Comparison of ENCODE assay signal across 8 mouse cellular contexts in genomic region chr10:79989272-79989786, GRCm38 (mm10). TPM values are rescaled to one million over a fixed set of nuclear protein-coding genes. Genes with fewer than 3 reads are reported as not detected.
A peak's percentile ranks its signal among the peaks of the same experiment; 100 is the strongest.
DNase-seq lines count a peak whose midpoint lies in the region; ATAC-seq and TF ChIP-seq lines count a peak whose summit lies in the region.

No protein-coding gene starts in this region.

- peak overlapping the region; percentile 86 for H3K9ac ChIP-seq in embryonic facial prominence, embryonic 14.5 days (ENCODE audit: low read depth, low read length)
- peak overlapping the region; percentile 82 for H3K9ac ChIP-seq in intestine, embryonic 16.5 days (ENCODE audit: low read depth, low read length)
- no peak overlapping the region for H3K9ac ChIP-seq in neural tube, embryonic 14.5 days (replicated peaks; ENCODE audit: low read depth, low read length)

- H3K9me3 ChIP-seq in embryonic facial prominence, embryonic 14.5 days (ENCODE audit: control insufficient read depth, low read length): 0 out of 2 replicates have a peak, but pooled peaks cover 5% of the 10 kb centered on the region
- peaks cover 3% of the 10 kb centered on the region for H3K9me3 ChIP-seq in intestine, embryonic 16.5 days (ENCODE audit: control insufficient read depth, low read length)
- H3K9me3 ChIP-seq in neural tube, embryonic 14.5 days (ENCODE audit: control insufficient read depth, low read length): 0 out of 2 replicates have a peak, but pooled peaks cover 3% of the 10 kb centered on the region

- no peak for DNase-seq in lung, adult 2 months
- no peak for DNase-seq in lung, postnatal 4 days
- DNase-seq in embryonic facial prominence, embryonic 14.5 days (ENCODE audit: low spot score): no peak
- DNase-seq in left cerebral cortex, postnatal 25 days (ENCODE audit: low spot score in 2 of 2): no peak
- DNase-seq in c-Kit-positive CD71-positive TER-119-positive erythroid progenitor cells, embryonic 14.5 days (ENCODE audit: low spot score): no peak

- peaks cover 36% of the 10 kb centered on the region for H3K36me3 ChIP-seq in embryonic facial prominence, embryonic 14.5 days (ENCODE audit: control insufficient read depth, insufficient read depth, low read length)
- peaks cover 9% of the 10 kb centered on the region for H3K36me3 ChIP-seq in intestine, embryonic 16.5 days (ENCODE audit: control insufficient read depth, insufficient read depth, low read length)
- no peaks in the 10 kb centered on the region for H3K36me3 ChIP-seq in neural tube, embryonic 14.5 days (ENCODE audit: control insufficient read depth, insufficient read depth, low read length)

- ATAC-seq in embryonic facial prominence, embryonic 14.5 days (ENCODE audit: low read depth): no peak
- no peak for ATAC-seq in intestine, embryonic 16.5 days
- no peak for ATAC-seq in neural tube, embryonic 14.5 days (ENCODE audit: low read depth)
- ATAC-seq in erythroid progenitor cell, adult 5-6 weeks (replicated peaks; ENCODE audit: low FRiP score, poor library complexity, severe bottlenecking): no peak

- TF ChIP-seq CTCF in lung, adult 2 months (IDR thresholded peaks at IDR 0.05; ENCODE audit: insufficient read depth, low read length): no peak

- H3K4me1 ChIP-seq in lung, adult 2 months (ENCODE audit: control insufficient read depth, insufficient read depth, low read length): peaks cover 19% of the 10 kb centered on the region
- H3K4me1 ChIP-seq in embryonic facial prominence, embryonic 14.5 days (ENCODE audit: control insufficient read depth, insufficient read depth, low read length): peaks cover 34% of the 10 kb centered on the region
- H3K4me1 ChIP-seq in intestine, embryonic 16.5 days (ENCODE audit: control insufficient read depth, insufficient read depth, low read length): peaks cover 44% of the 10 kb centered on the region
- peaks cover 9% of the 10 kb centered on the region for H3K4me1 ChIP-seq in neural tube, embryonic 14.5 days (ENCODE audit: control insufficient read depth, insufficient read depth, low read length)

- H3K4me3 ChIP-seq in lung, adult 2 months (replicated peaks; ENCODE audit: extremely low read depth, low read depth, low read length): peak overlapping the region; percentile 86
- H3K4me3 ChIP-seq in embryonic facial prominence, embryonic 14.5 days (ENCODE audit: low read depth, low read length): peak overlapping the region; percentile 82
- peak overlapping the region; percentile 77 for H3K4me3 ChIP-seq in intestine, embryonic 16.5 days (ENCODE audit: low read length)
- H3K4me3 ChIP-seq in neural tube, embryonic 14.5 days (ENCODE audit: low read depth, low read length): peak overlapping the region; percentile 38

- intact Hi-C loops in left cerebral cortex, postnatal 25 days (cut with DNase I): loop anchor here (5.0 kb wide), 1 partner anchor 63 kb away; no protein-coding TSS in a partner anchor

- no peak for TF ChIP-seq POLR2A in lung, adult 2 months (IDR thresholded peaks at IDR 0.05; ENCODE audit: borderline replicate concordance, extremely low read depth, low read depth, low read length)

- 22% methylated on average over 8 of the region's 8 CpGs for WGBS in lung, adult 2 months
- WGBS in embryonic facial prominence, embryonic 14.5 days: 17% methylated on average over 8 of the region's 8 CpGs
- WGBS in intestine, embryonic 16.5 days: 29% methylated on average over 8 of the region's 8 CpGs
- WGBS in neural tube, embryonic 14.5 days: 31% methylated on average over 8 of the region's 8 CpGs

- peak overlapping the region; percentile 99 for H3K27ac ChIP-seq in embryonic facial prominence, embryonic 14.5 days (replicated peaks; ENCODE audit: low read depth, low read length)
- peak overlapping the region; percentile 96 for H3K27ac ChIP-seq in intestine, embryonic 16.5 days (ENCODE audit: low read length)
- H3K27ac ChIP-seq in neural tube, embryonic 14.5 days (ENCODE audit: low read depth, low read length): no peak overlapping the region

- H3K27me3 ChIP-seq in embryonic facial prominence, embryonic 14.5 days (replicated peaks; ENCODE audit: control insufficient read depth, insufficient read depth, low read length): no peaks in the 10 kb centered on the region
- H3K27me3 ChIP-seq in intestine, embryonic 16.5 days (replicated peaks; ENCODE audit: control insufficient read depth, insufficient read depth, low read length): no peaks in the 10 kb centered on the region
- peaks cover 25% of the 10 kb centered on the region for H3K27me3 ChIP-seq in neural tube, embryonic 14.5 days (ENCODE audit: control insufficient read depth, insufficient read depth, low read length)

- H3K4me2 ChIP-seq in embryonic facial prominence, embryonic 14.5 days (ENCODE audit: low read depth, low read length): peak overlapping the region; percentile 97
- peak overlapping the region; percentile 78 for H3K4me2 ChIP-seq in intestine, embryonic 16.5 days (ENCODE audit: low read depth, low read length)
- H3K4me2 ChIP-seq in neural tube, embryonic 14.5 days (ENCODE audit: low read depth, low read length): peak overlapping the region; percentile 45

RNA-seq across cellular contexts. Expression of gene Cnn2, which starts 0.9 kb away (rescaled TPM):
- polyA plus RNA-seq in lung, adult 2 months (2012; rRNA removed): 387 and 395 TPM in 2 replicates
- 293 and 304 TPM in 2 replicates for polyA plus RNA-seq in embryonic facial prominence, embryonic 14.5 days (2014; fragmentation: Nextera tagmentation; extraction: Ambion mirVana)
- 226 and 245 TPM in 2 replicates for polyA plus RNA-seq in intestine, embryonic 16.5 days (2015; fragmentation: Nextera tagmentation; extraction: Ambion mirVana)
- polyA plus RNA-seq in neural tube, embryonic 14.5 days (2014; fragmentation: Nextera tagmentation; extraction: Ambion mirVana): 9.9 and 40.0 TPM in 2 replicates
- 20.1 and 39.6 TPM in 2 replicates for total RNA-seq in erythroid progenitor cell, adult 5-6 weeks (2015; ENCODE audit: low replicate concordance)
- total RNA-seq in erythroid progenitor cell, adult 5-6 weeks (2017; ENCODE audit: low replicate concordance): 18.2 and 26.3 TPM in 2 replicates
- 1 to 10 TPM; 6.0 to 8.2 TPM for total RNA-seq in left cerebral cortex, postnatal 25 days (2021)

RNA-seq across cellular contexts. Expression of gene Tmem259, which starts 5.2 kb away (rescaled TPM):
- 294 and 318 TPM in 2 replicates for polyA plus RNA-seq in lung, adult 2 months (2012; rRNA removed)
- polyA plus RNA-seq in embryonic facial prominence, embryonic 14.5 days (2014; fragmentation: Nextera tagmentation; extraction: Ambion mirVana): 20.6 and 22.3 TPM in 2 replicates
- 7.0 and 9.7 TPM in 2 replicates for polyA plus RNA-seq in intestine, embryonic 16.5 days (2015; fragmentation: Nextera tagmentation; extraction: Ambion mirVana)
- polyA plus RNA-seq in neural tube, embryonic 14.5 days (2014; fragmentation: Nextera tagmentation; extraction: Ambion mirVana): 19.2 and 21.1 TPM in 2 replicates
- total RNA-seq in erythroid progenitor cell, adult 5-6 weeks (2015; ENCODE audit: low replicate concordance): 57.0 and 78.9 TPM in 2 replicates
- total RNA-seq in erythroid progenitor cell, adult 5-6 weeks (2017; ENCODE audit: low replicate concordance): 49.2 and 51.1 TPM in 2 replicates
- 100 to 1,000 TPM; 123 to 124 TPM for total RNA-seq in left cerebral cortex, postnatal 25 days (2021)

RNA-seq across cellular contexts. Expression of gene Abca7, which starts 7.0 kb away (rescaled TPM):
- polyA plus RNA-seq in lung, adult 2 months (2012; rRNA removed): 31.4 and 38.2 TPM in 2 replicates
- 2.5 and 2.8 TPM in 2 replicates for polyA plus RNA-seq in embryonic facial prominence, embryonic 14.5 days (2014; fragmentation: Nextera tagmentation; extraction: Ambion mirVana)
- polyA plus RNA-seq in intestine, embryonic 16.5 days (2015; fragmentation: Nextera tagmentation; extraction: Ambion mirVana): 3.3 and 3.4 TPM in 2 replicates
- polyA plus RNA-seq in neural tube, embryonic 14.5 days (2014; fragmentation: Nextera tagmentation; extraction: Ambion mirVana): 4.3 and 6.7 TPM in 2 replicates
- 44.0 and 58.4 TPM in 2 replicates for total RNA-seq in erythroid progenitor cell, adult 5-6 weeks (2015; ENCODE audit: low replicate concordance)
- total RNA-seq in erythroid progenitor cell, adult 5-6 weeks (2017; ENCODE audit: low replicate concordance): 58.6 and 71.8 TPM in 2 replicates
- total RNA-seq in left cerebral cortex, postnatal 25 days (2021): 10 to 100 TPM; 10.9 to 12.3 TPM

RNA-seq across cellular contexts. Expression of gene Grin3b, which starts 18.8 kb away (rescaled TPM):
- 0.33 TPM in 1 of 2 replicates, not detected in the other for polyA plus RNA-seq in lung, adult 2 months (2012; rRNA removed)
- 0.37 and 0.56 TPM in 2 replicates for polyA plus RNA-seq in embryonic facial prominence, embryonic 14.5 days (2014; fragmentation: Nextera tagmentation; extraction: Ambion mirVana)
- 0.15 and 0.16 TPM in 2 replicates for polyA plus RNA-seq in intestine, embryonic 16.5 days (2015; fragmentation: Nextera tagmentation; extraction: Ambion mirVana)
- polyA plus RNA-seq in neural tube, embryonic 14.5 days (2014; fragmentation: Nextera tagmentation; extraction: Ambion mirVana): 0.43 and 0.61 TPM in 2 replicates
- total RNA-seq in erythroid progenitor cell, adult 5-6 weeks (2015; ENCODE audit: low replicate concordance): not detected in 2 replicates
- total RNA-seq in erythroid progenitor cell, adult 5-6 weeks (2017; ENCODE audit: low replicate concordance): not detected in 2 replicates
- total RNA-seq in left cerebral cortex, postnatal 25 days (2021): under 1 TPM; 0.14 to 0.23 TPM

RNA-seq across cellular contexts. Expression of gene Arhgap45, which starts 27.1 kb away (rescaled TPM):
- 102 and 103 TPM in 2 replicates for polyA plus RNA-seq in lung, adult 2 months (2012; rRNA removed)
- polyA plus RNA-seq in embryonic facial prominence, embryonic 14.5 days (2014; fragmentation: Nextera tagmentation; extraction: Ambion mirVana): 4.4 and 6.4 TPM in 2 replicates
- 6.0 and 7.3 TPM in 2 replicates for polyA plus RNA-seq in intestine, embryonic 16.5 days (2015; fragmentation: Nextera tagmentation; extraction: Ambion mirVana)
- 0.83 and 1.8 TPM in 2 replicates for polyA plus RNA-seq in neural tube, embryonic 14.5 days (2014; fragmentation: Nextera tagmentation; extraction: Ambion mirVana)
- total RNA-seq in erythroid progenitor cell, adult 5-6 weeks (2015; ENCODE audit: low replicate concordance): 23.4 and 23.9 TPM in 2 replicates
- 16.0 and 28.8 TPM in 2 replicates for total RNA-seq in erythroid progenitor cell, adult 5-6 weeks (2017; ENCODE audit: low replicate concordance)
- 1 to 10 TPM; 3.6 to 4.0 TPM for total RNA-seq in left cerebral cortex, postnatal 25 days (2021)

Comparison
In these comparisons a context has a peak if more than half of its experiments do, and no peak if none do; other contexts are left out.
1. H3K4me2 ChIP-seq: peak in every context shown above with its lines; median percentile 97 in embryonic facial prominence, embryonic 14.5 days; 78 in intestine, embryonic 16.5 days; 45 in neural tube, embryonic 14.5 days.
2. RNA of gene Tmem259, which starts 5.2 kb away (polyA plus RNA-seq): 294 to 318 TPM in lung, adult 2 months; 20.6 to 22.3 TPM in embryonic facial prominence, embryonic 14.5 days, 19.2 to 21.1 TPM in neural tube, embryonic 14.5 days and 7.0 to 9.7 TPM in intestine, embryonic 16.5 days; every median in the first group is over 10 times any median in the second.
3. Peak in every context shown above with its lines, with median percentiles within 50 percentile points of each other: H3K4me3 ChIP-seq.